Mouse (Mus musculus) liver, embryonic 18 days (tissue): Measurements from ENCODE around the gene Dcaf12. TPM values are rescaled to one million over a fixed set of nuclear protein-coding genes. Genes with fewer than 3 reads are reported as not detected.

Experiments
- polyA plus RNA-seq: library from polyadenylated mRNA; depleted of rRNA; stranded (reverse); fragments of >200 nt; gene quantifications from 2 replicates; pipeline ENCODE4 v1.2.3, GENCODE M21; 2012; rRNA removed

Gene Dcaf12
- 26.1 and 26.8 TPM in 2 replicates for polyA plus RNA-seq

DNA sequence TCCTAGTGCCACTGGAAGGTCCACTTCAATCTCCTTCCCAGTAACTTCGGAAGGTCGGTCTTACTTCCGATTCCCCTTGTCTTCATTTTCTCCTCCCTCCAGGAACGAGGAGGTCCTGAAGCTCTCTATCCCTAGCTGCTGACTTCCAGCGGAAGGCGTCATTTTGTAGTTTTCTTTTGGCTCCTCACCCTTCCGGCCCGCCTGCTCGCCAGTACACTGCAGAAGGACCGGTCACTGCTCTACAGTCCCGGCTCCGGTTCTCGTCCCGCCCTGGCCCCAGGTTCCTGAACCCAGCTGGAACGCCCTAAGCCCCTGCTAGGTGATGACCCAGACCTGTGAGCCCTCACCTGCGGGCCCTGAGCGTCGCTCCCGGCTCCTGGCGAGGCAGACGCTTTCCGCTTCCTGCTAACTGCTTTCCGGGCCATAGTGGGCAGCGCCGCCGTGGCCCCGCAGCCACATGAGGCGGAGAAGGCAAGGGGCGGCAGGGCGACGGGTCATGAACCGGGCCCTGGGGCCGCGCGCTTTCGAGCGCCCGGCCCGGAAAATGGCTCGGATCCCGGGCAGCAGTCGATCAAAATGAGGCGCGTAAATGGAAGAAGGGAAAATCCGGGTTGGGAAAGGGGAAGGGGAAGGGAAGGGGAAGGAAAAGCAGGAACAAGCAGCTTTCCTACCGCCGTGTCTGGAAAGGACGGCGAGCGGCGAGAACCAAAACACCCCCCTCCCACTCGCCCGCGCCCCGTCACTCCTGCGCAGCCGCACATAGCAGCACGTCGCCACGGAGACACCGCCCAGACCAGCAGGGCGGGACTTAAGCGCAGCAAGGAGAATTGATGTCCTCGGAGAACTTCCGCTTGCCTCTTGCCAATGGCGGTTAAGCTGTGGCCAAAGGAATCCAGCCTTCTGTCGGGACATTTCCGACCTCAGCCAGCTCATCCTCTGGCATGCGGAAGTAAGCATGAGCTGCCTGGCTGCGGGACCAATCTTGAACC is at the start of gene Dcaf12:
TSS of gene Dcaf12 (minus strand) at position 749 of the 989 bp plus-strand sequence.

DNA sequence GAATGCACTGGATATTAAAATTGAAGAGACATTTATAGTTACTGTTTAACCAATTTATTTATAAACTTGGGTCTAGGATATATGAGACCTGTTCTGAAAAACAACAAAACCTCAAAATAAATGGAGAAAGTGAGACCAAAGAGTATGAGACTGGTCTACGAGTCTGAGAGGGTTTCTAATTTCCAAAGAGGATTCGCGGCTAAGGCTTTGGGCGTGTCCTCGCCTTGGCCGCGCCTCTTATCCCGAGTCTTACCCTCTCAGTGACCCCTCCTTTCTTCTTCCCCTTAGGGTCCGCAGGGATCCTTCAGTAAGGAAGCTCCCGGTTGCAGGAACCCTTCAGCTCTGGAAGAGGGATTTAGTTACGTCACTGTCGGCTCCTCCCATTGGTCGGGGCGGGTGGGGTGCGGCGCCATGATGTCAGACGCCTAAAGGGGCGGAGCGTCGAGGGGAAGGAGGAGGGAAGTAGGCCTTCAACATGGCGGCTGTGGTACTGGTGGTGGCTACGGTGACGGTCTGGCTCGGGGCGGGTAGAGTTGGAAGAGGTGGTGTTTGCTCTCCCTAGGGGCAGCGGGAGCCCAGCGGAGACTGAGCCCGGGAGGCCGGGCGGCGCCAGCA is 34.0 kb upstream of the Dcaf12 start, which contains the start of gene Ubap1:
TSS of gene Ubap1 (plus strand) at position 413 of the 615 bp plus-strand sequence.

DNA sequence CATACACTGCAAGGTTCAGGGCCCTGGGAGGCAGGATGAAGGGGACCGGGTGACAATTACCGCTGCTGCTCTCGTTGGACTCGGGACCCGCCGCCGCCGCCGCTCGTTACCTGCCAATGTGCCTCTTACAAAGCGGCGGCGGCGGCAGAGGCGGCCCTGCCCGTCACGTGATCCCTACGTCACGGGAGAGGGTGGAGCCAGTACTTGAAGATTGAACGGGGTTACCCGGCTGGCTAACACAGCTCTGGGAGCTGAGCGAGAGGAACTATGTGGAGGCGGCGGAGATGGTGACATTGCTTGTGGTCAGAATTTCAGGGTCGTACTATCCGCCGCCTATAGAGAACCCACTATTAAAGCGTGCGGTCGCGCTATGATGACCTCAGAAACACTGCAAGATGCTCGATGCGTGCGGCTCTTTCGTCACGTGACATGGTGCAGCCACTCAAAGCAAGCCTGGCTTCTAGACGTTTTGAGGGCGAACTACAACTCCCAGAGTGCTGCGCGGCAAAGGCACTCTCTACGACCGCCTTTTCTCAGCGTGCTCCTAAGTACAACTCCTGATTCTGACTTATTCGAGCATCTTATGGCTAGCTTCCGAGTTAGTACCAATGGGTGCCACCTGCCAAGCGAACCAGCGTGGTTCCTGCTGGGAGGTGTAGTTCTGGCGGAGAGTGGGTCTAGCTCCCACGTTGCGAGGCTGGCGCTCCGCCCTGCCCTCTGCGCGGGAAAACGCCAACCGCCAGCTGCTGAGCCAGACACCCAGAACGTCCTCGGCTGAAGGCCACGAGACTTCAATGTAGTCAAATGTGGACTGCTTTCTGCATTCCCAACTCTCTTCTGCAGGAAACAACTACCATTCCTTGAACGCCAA is 39.5 kb downstream of the Dcaf12 start, which contains the start of gene Ubap2:
TSS of gene Ubap2 (minus strand) at position 165 of the 871 bp plus-strand sequence.

Other genes with a start within 250 kb of the Dcaf12 start
- 8.9 and 10.4 TPM in 2 replicates for gene Aqp3, start 216.7 kb downstream of the Dcaf12 start, polyA plus RNA-seq
- gene Nol6, start 190.4 kb downstream of the Dcaf12 start, polyA plus RNA-seq, result 5.4 and 6.6 TPM in 2 replicates
- 49.8 and 63.0 TPM in 2 replicates for gene Ube2r2, start 179.1 kb downstream of the Dcaf12 start, polyA plus RNA-seq
- gene Ubap2, start 39.7 kb downstream of the Dcaf12 start, polyA plus RNA-seq, result 8.2 and 9.7 TPM in 2 replicates
- gene Ubap1, start 34.1 kb upstream of the Dcaf12 start, polyA plus RNA-seq, result 18.2 and 20.4 TPM in 2 replicates
- 1.8 and 1.9 TPM in 2 replicates for gene Kif24, start 150.0 kb upstream of the Dcaf12 start, polyA plus RNA-seq
- 11.7 and 12.6 TPM in 2 replicates for gene Nudt2, start 150.3 kb upstream of the Dcaf12 start, polyA plus RNA-seq
- 2.4 and 2.8 TPM in 2 replicates for gene AI464131, start 188.2 kb upstream of the Dcaf12 start, polyA plus RNA-seq
- gene 1110017D15Rik, start 202.4 kb upstream of the Dcaf12 start, polyA plus RNA-seq, result 0.02 and 0.03 TPM in 2 replicates